Mouse (Mus musculus) limb, embryonic 11.5 days (tissue): ENCODE data around the gene Akap13. TPM values are rescaled to one million over a fixed set of nuclear protein-coding genes. Genes with fewer than 3 reads are reported as not detected.

ENCODE experiments used
- ATAC-seq: fragments of 200-750 bp; cut with Nextera tagmentation; 2 replicates; pipeline ENCODE4 v1.8.0; 2017; ENCODE audit warnings: low read depth; ENCODE audit not compliant: insufficient number of reproducible peaks, low FRiP score, low TSS enrichment
- DNase-seq: peaks from one replicate; pipeline ENCODE4 v3.0.0-alpha.2; 2015; ENCODE audit warnings: low spot score
- H3K27ac ChIP-seq: fragments of 300-500 bp; sonication (generic); replicated peaks from 2 replicates; pipeline ENCODE4 v1.5.1; 2014; ENCODE audit warnings: low read depth, mild to moderate bottlenecking, low read length
- H3K27me3 ChIP-seq: fragments of 300-500 bp; sonication (generic); 2 replicates; pipeline ENCODE4 v1.6.1; 2014; ENCODE audit warnings: mild to moderate bottlenecking, low read length, mixed read lengths; ENCODE audit not compliant: control insufficient read depth, insufficient read depth
- H3K36me3 ChIP-seq: fragments of 300-500 bp; sonication (generic); 2 replicates; pipeline ENCODE4 v1.6.1; 2014; ENCODE audit warnings: mild to moderate bottlenecking, low read length, moderate library complexity, mixed read lengths; ENCODE audit not compliant: control insufficient read depth, insufficient read depth
- H3K4me1 ChIP-seq: fragments of 300-500 bp; sonication (generic); 2 replicates; pipeline ENCODE4 v1.6.1; 2014; ENCODE audit warnings: low read length, mixed read lengths; ENCODE audit not compliant: control insufficient read depth, insufficient read depth
- H3K4me2 ChIP-seq: fragments of 300-500 bp; sonication (generic); 2 replicates; pipeline ENCODE4 v1.6.1; 2014; ENCODE audit warnings: low read depth, mild to moderate bottlenecking, moderate library complexity; ENCODE audit not compliant: severe bottlenecking
- H3K4me3 ChIP-seq: fragments of 300-500 bp; sonication (generic); 2 replicates; pipeline ENCODE4 v1.5.1; 2014; ENCODE audit warnings: low read depth, low read length
- H3K9ac ChIP-seq: fragments of 300-500 bp; sonication (generic); 2 replicates; pipeline ENCODE4 v1.6.1; 2014; ENCODE audit warnings: mild to moderate bottlenecking, low read length
- H3K9me3 ChIP-seq: fragments of 300-500 bp; sonication (generic); 2 replicates; pipeline ENCODE4 v1.6.1; 2016; ENCODE audit warnings: low read length; ENCODE audit not compliant: control insufficient read depth
- WGBS: fragments of 180-500 bp; shearing (Covaris S2); extraction: QIAGEN DNeasy Blood & Tissue Kit; methylation state at CpG from one replicate; pipeline ENCODE4 v1.1.7; 2014; 5-methylcytosine and 5-hydroxymethylcytosine counted together
- polyA plus RNA-seq: library from polyadenylated mRNA; unstranded; fragments of >200 nt; fragmentation: Nextera tagmentation; extraction: Ambion mirVana; gene quantifications from 2 replicates; pipeline ENCODE4 v1.2.1, GENCODE M21; 2014

Gene Akap13
- polyA plus RNA-seq, 1 experiment from 2014 or later = 32.7 TPM

DNA sequence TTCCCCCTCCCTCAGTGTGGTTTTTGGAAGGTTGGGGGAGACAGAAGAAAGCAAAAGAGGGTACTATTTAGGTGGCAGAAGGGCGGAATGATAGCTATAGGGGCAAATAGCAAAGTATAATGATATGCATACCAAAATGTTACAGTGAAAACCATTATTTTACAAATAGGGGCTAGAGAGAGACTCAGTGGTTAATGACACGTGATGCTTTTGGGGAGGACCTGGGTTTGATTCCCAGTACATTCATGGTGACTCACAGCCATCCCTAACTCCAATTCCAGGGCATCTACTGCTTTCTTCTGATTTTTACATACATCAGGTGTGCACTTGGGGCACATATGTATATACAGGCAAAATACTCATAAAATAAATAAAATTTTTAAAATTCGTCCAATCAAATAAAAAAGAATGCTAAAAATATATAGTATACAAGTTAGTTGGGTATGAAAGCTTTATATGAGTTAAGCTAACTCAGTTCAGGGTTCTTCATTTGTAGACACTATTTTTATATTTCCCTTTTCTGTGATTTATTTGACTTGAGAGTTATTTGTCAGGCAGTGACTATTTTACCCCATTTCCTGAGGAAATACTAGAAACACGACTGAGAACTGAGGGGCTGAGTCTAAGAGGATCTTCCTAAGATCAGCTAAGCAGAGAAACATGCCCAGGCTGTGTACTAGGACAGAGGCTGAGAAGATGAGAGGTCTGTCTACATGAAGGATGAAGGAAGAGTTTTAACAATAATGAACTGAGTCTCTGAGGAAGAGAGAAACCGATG is 190.0 kb downstream of the Akap13 start:
- Histone ChIP-seq H3K27ac (no peak overlapping the region), H3K27me3 (no peaks in the 10 kb centered on the region), H3K9ac (no peak overlapping the region), H3K4me2 (no peak overlapping the region), H3K36me3 (no peaks in the 10 kb centered on the region), H3K4me1 (peaks cover 18% of the 10 kb centered on the region), H3K9me3 (no peaks in the 10 kb centered on the region), H3K4me3 (no peak overlapping the region)
- 80% methylated on average over 5 of the region's 5 CpGs for WGBS
- ATAC-seq = no peak
- no peak for DNase-seq

GRCm38 (mm10) chr7:75648051-75648450 is 192.7 kb downstream of the Akap13 start:
- WGBS = 89% methylated on average over 3 of the region's 3 CpGs
- Histone ChIP-seq H3K9me3 (no peaks in the 10 kb centered on the region), H3K27ac (no peak overlapping the region), H3K4me2 (no peak overlapping the region), H3K27me3 (no peaks in the 10 kb centered on the region), H3K4me1 (peaks cover 2% of the 10 kb centered on the region; the same call in 1 of the 2 replicates), H3K9ac (no peak overlapping the region), H3K4me3 (no peak overlapping the region), H3K36me3 (no peaks in the 10 kb centered on the region)
- ATAC-seq (no peak), DNase-seq (no peak)

GRCm38 (mm10) chr7:75648961-75649360 is 193.6 kb downstream of the Akap13 start:
- Histone ChIP-seq H3K9me3 (no peaks in the 10 kb centered on the region), H3K27ac (no peak overlapping the region), H3K4me2 (no peak overlapping the region), H3K4me1 (no peaks in the 10 kb centered on the region), H3K4me3 (no peak overlapping the region), H3K9ac (no peak overlapping the region), H3K27me3 (no peaks in the 10 kb centered on the region), H3K36me3 (no peaks in the 10 kb centered on the region)
- DNase-seq = no peak
- ATAC-seq = no peak
- 80% methylated on average over 4 of the region's 4 CpGs for WGBS

DNA sequence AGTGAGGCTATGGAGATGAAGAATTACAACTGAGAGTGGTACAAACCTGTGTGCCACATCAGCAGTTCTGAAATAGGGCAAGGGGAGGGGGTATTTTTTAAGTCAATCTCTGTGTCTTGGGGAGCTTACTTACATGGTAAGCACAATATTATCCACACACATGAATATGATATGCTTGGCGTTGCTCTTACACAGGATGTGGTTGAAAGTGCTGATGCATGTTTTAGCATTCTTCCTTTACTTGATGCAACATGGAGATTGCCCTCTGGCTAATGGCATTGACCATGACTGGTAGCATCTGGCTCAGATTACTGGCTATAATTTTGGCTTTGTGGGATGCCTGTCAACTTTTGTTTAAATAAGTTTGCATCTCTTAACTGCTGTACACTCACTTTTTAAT is 194.6 kb downstream of the Akap13 start:
- Histone ChIP-seq H3K9me3 (no peaks in the 10 kb centered on the region), H3K36me3 (no peaks in the 10 kb centered on the region), H3K27me3 (no peaks in the 10 kb centered on the region), H3K4me1 (no peaks in the 10 kb centered on the region), H3K4me2 (no peak overlapping the region), H3K4me3 (no peak overlapping the region), H3K27ac (no peak overlapping the region), H3K9ac (no peak overlapping the region)
- DNase-seq (no peak), ATAC-seq (no peak)
- WGBS = 77% methylated on average over 1 of the region's 1 CpGs

DNA sequence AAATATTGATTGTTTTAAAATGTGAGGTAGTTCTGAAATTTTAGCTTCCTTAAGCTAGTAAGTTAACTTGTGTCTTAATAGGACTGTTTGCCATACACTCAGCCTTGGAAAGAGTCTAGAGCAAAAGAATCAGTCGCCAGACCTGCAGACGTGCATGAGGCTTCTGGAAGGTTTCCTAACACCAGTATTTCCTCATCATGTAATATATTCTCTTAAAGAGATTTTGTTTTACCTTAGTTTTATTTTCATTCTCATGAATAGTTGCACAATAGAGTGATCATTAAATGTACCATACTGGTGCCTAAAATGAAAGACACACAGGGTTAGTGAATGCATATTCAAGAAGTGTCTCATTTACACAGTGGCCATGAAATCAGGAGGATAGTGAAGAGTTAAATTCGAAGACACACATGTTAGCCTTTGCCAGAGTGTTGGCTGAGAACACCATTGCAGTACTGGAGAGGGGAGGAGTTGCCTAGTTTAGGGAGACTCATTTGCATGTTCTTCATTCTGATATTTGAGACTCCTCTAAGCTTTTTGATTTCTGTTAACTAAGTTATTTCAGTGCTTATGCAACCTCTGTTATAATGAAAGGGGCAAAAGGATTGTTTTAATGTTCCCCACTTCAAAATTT is 198.5 kb downstream of the Akap13 start:
- H3K27me3 ChIP-seq = no peaks in the 10 kb centered on the region
- H3K27ac ChIP-seq = no peak overlapping the region
- no peaks in the 10 kb centered on the region for H3K36me3 ChIP-seq
- H3K4me2 ChIP-seq = no peak overlapping the region
- DNase-seq (no peak), ATAC-seq (no peak)
- no peak overlapping the region for H3K9ac ChIP-seq
- H3K4me1 ChIP-seq = no peaks in the 10 kb centered on the region
- WGBS = 80% methylated on average over 3 of the region's 3 CpGs
- no peak overlapping the region for H3K4me3 ChIP-seq
- no peaks in the 10 kb centered on the region for H3K9me3 ChIP-seq

DNA sequence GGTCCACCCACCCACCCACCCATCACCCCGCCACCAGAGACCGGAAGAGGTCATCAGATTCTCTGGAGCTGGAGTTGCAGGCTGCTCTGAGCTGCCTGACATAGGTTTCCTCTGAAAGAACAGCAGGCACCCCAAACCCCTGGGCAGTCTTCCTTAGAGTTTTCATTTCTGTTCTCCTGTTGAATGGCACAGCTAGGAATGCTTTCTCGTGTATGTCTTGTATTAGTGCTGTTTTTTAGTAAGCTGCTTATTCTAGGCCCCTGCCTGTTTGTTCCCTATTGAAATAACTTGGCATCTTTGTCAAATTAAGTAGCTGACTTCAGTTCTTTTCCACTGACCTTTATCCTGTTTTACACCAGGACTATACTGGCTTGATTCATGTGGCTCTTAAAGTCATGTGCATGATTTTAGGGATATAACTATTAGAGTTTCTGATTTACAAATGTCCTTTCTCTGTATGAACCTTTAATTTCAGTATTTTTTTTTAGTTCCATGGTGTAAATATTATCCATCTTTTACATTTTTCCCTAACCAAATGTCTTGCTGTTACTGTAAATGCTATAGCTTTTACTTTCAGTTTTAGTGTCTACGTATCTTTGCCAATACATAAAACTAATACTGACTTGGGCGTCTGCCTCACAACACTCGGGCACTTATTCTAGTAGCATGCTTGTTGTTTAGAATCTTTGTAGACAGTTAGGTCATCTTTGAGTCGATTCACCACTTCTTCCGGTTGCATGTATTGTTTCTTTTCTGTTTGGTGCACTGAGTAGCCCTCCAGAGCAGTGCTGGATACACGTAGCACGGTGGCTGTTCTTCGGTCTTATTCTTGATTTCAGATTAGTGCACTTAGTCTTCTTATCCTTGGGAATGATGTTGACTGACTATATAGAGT is 200.1 kb downstream of the Akap13 start:
- H3K36me3 ChIP-seq = no peaks in the 10 kb centered on the region
- H3K27ac ChIP-seq = no peak overlapping the region
- no peaks in the 10 kb centered on the region for H3K9me3 ChIP-seq
- no peak overlapping the region for H3K9ac ChIP-seq
- DNase-seq (no peak), ATAC-seq (no peak)
- H3K4me3 ChIP-seq = no peak overlapping the region
- no peaks in the 10 kb centered on the region for H3K27me3 ChIP-seq
- H3K4me1 ChIP-seq = no peaks in the 10 kb centered on the region
- 89% methylated on average over 11 of the region's 11 CpGs for WGBS
- no peak overlapping the region for H3K4me2 ChIP-seq

GRCm38 (mm10) chr7:75656297-75656852 is 201.0 kb downstream of the Akap13 start:
- H3K9ac ChIP-seq = no peak overlapping the region
- no peak overlapping the region for H3K4me2 ChIP-seq
- H3K27me3 ChIP-seq = no peaks in the 10 kb centered on the region
- no peak overlapping the region for H3K27ac ChIP-seq
- H3K4me1 ChIP-seq = no peaks in the 10 kb centered on the region
- ATAC-seq = no peak
- H3K4me3 ChIP-seq = no peak overlapping the region
- H3K9me3 ChIP-seq = no peaks in the 10 kb centered on the region
- 90% methylated on average over 9 of the region's 9 CpGs for WGBS
- H3K36me3 ChIP-seq = no peaks in the 10 kb centered on the region
- no peak for DNase-seq

- H3K36me3 ChIP-seq = no peaks in the 10 kb centered on the region
- no peak overlapping the region for H3K4me3 ChIP-seq
- no peak overlapping the region for H3K27ac ChIP-seq
- H3K9ac ChIP-seq = no peak overlapping the region
- H3K27me3 ChIP-seq = no peaks in the 10 kb centered on the region
- WGBS = 81% methylated on average over 1 of the region's 1 CpGs
- no peak for DNase-seq
- no peaks in the 10 kb centered on the region for H3K4me1 ChIP-seq
- ATAC-seq = no peak
- H3K4me2 ChIP-seq = no peak overlapping the region
- H3K9me3 ChIP-seq = no peaks in the 10 kb centered on the region
Observed at GRCm38 (mm10) chr7:75656896-75657295, 201.6 kb downstream of the Akap13 start.
